Mouse (Mus musculus) cerebellum, adult 11 months (tissue): ENCODE data around the gene Olfr183.
"Not testable (repeated sequence)": the region's sequence is repeated elsewhere in the genome, so short reads cannot be mapped to it uniquely, and the experiment has no call there.

ENCODE experiments used
- DNase-seq: peaks from one replicate; pipeline ENCODE4 v3.0.0; 2022

Gene Olfr183

GRCm38 (mm10) chr16:58995057-58995456 is at the start of gene Olfr183:
TSS of gene Olfr183 (plus strand) at chr16:58995357.
- DNase-seq = no peak

GRCm38 (mm10) chr16:59007146-59007545 is 12.0 kb downstream of the Olfr183 start:
- no peak for DNase-seq

GRCm38 (mm10) chr16:59013357-59014018 is 18.3 kb downstream of the Olfr183 start:
- no peak for DNase-seq

GRCm38 (mm10) chr16:59030191-59030590 is 35.0 kb downstream of the Olfr183 start, which contains the start of gene Olfr186:
TSS of gene Olfr186 (minus strand) at chr16:59030291.
- DNase-seq = no peak

- DNase-seq = no peak
Measured at GRCm38 (mm10) chr16:59039710-59040109, 44.6 kb downstream of the Olfr183 start, which contains the start of gene Olfr187. TSS of gene Olfr187 (minus strand) at chr16:59039767.

GRCm38 (mm10) chr16:59045835-59046234 is 50.7 kb downstream of the Olfr183 start:
- DNase-seq = no peak

- DNase-seq = no peak
Measured at GRCm38 (mm10) chr16:59047579-59047978, 52.4 kb downstream of the Olfr183 start.

- no peak for DNase-seq
Measured at GRCm38 (mm10) chr16:59048860-59049259, 53.7 kb downstream of the Olfr183 start.

GRCm38 (mm10) chr16:59049286-59049685 is 54.1 kb downstream of the Olfr183 start:
- DNase-seq = not testable (repeated sequence)
